Mouse (Mus musculus): ENCODE results near the gene Lrrc14b. TPM values are rescaled to one million over a fixed set of nuclear protein-coding genes. Genes with fewer than 3 reads are reported as not detected.

Gene Lrrc14b
- total and polyA plus RNA-seq, 3 experiments = 0.17 TPM; not detected in 2

- no peak for DNase-seq (ENCODE audit: extremely low read depth)
- TF ChIP-seq ZMIZ1 (IDR thresholded peaks at IDR 0.05; ENCODE audit: low read depth, low read length) = no peak
- no peak for TF ChIP-seq MEF2A (IDR thresholded peaks at IDR 0.05; ENCODE audit: borderline replicate concordance, low read depth, low read length)
- no peak for TF ChIP-seq POLR2A (IDR thresholded peaks at IDR 0.05; ENCODE audit: low read depth, low read length)
- no peak for TF ChIP-seq E2F4 (IDR thresholded peaks at IDR 0.05; ENCODE audit: insufficient replicate concordance, low read depth, low read length)
- no peak for TF ChIP-seq MAFK (IDR thresholded peaks at IDR 0.05; ENCODE audit: insufficient replicate concordance, low read length)
- no peak for TF ChIP-seq MYC (IDR thresholded peaks at IDR 0.05; ENCODE audit: low read depth, low read length)
- TF ChIP-seq KAT2A (IDR thresholded peaks at IDR 0.05; ENCODE audit: insufficient replicate concordance, low read length) = no peak
- in situ Hi-C loops (cut with MboI; ENCODE audit: low pct_ligation_motif_present, low pct_unique_long_range_greater_than_20kb, low sequenced_read_pairs) (no loop called here), dilution Hi-C loops (cut with MboI; ENCODE audit: extremely low pct_ligation_motif_present, extremely low pct_unique_long_range_greater_than_20kb, low sequenced_read_pairs) (no loop called here)
- no peaks in the 10 kb centered on the region for H3K27me3 ChIP-seq (replicated peaks)
- H3K27ac ChIP-seq (ENCODE audit: insufficient read depth, low read depth) = no peak overlapping the region
- H3K9ac ChIP-seq (ENCODE audit: insufficient read depth, low read depth) = no peak overlapping the region
- H3K36me3 ChIP-seq (replicated peaks in 1 of 2; ENCODE audit: control insufficient read depth in 1 of 2, insufficient read depth in 1 of 2, low read length in 1 of 2) = peaks cover 0 to 17% of the 10 kb centered on the region in 2 experiments
- H3K4me2 ChIP-seq (ENCODE audit: insufficient read depth, low read depth, poor library complexity, severe bottlenecking) = no peak overlapping the region
- no peaks in the 10 kb centered on the region for H3K9me3 ChIP-seq (replicated peaks; ENCODE audit: low read length)
- no peak overlapping the region for H3K4me3 ChIP-seq (replicated peaks in 1 of 3; ENCODE audit: low read depth in 2 of 3, low read length in 2 of 3, poor library complexity in 1 of 3)
- H3K79me2 ChIP-seq (replicated peaks; ENCODE audit: control insufficient read depth, extremely low read depth, insufficient read depth, poor library complexity, severe bottlenecking) = no peaks in the 10 kb centered on the region
- no peaks in the 10 kb centered on the region for H3K4me1 ChIP-seq (ENCODE audit: control insufficient read depth in 1 of 2, insufficient read depth in 2 of 2)
These were observed 17.9 kb upstream of the Lrrc14b start for GRCm38 (mm10) chr13:74381533-74382276.

- DNase-seq (ENCODE audit: extremely low read depth) = no peak
- H3K9me3 ChIP-seq (replicated peaks; ENCODE audit: low read length) = no peaks in the 10 kb centered on the region
- H3K79me2 ChIP-seq (replicated peaks; ENCODE audit: control insufficient read depth, extremely low read depth, insufficient read depth, poor library complexity, severe bottlenecking) = no peaks in the 10 kb centered on the region; the same call in 1 of the 2 replicates
- dilution Hi-C loops (cut with MboI; ENCODE audit: extremely low pct_ligation_motif_present, extremely low pct_unique_long_range_greater_than_20kb, low sequenced_read_pairs) (no loop called here), in situ Hi-C loops (cut with MboI; ENCODE audit: low pct_ligation_motif_present, low pct_unique_long_range_greater_than_20kb, low sequenced_read_pairs) (no loop called here)
- H3K4me3 ChIP-seq (replicated peaks in 1 of 3; ENCODE audit: low read depth in 2 of 3, low read length in 2 of 3, poor library complexity in 1 of 3) = no peak overlapping the region
- no peaks in the 10 kb centered on the region for H3K27me3 ChIP-seq (replicated peaks)
- peaks cover 0 to 11% of the 10 kb centered on the region in 2 experiments; a peak in 2 of 4 replicates for H3K4me1 ChIP-seq (ENCODE audit: control insufficient read depth in 1 of 2, insufficient read depth in 2 of 2)
- peaks cover 19 to 51% of the 10 kb centered on the region in 2 experiments for H3K36me3 ChIP-seq (replicated peaks in 1 of 2; ENCODE audit: control insufficient read depth in 1 of 2, insufficient read depth in 1 of 2, low read length in 1 of 2)
- H3K27ac ChIP-seq (ENCODE audit: insufficient read depth, low read depth) = no peak overlapping the region
- H3K9ac ChIP-seq (ENCODE audit: insufficient read depth, low read depth) = no peak overlapping the region
- H3K4me2 ChIP-seq (ENCODE audit: insufficient read depth, low read depth, poor library complexity, severe bottlenecking) = no peak overlapping the region
- no peak for TF ChIP-seq TCF12 (IDR thresholded peaks at IDR 0.05; ENCODE audit: low read depth, low read length)
- TF ChIP-seq USF2 (conservative IDR thresholded peaks at IDR 0.05; ENCODE audit: low read depth, low read length) = no peak
- TF ChIP-seq JUND (conservative IDR thresholded peaks at IDR 0.05; ENCODE audit: low read depth, low read length) = no peak
- no peak for TF ChIP-seq BHLHE40 (IDR thresholded peaks at IDR 0.05; ENCODE audit: low read depth, low read length)
- no peak for TF ChIP-seq POLR2AphosphoS2 (IDR thresholded peaks at IDR 0.05; ENCODE audit: low read depth, low read length)
- TF ChIP-seq HCFC1 (IDR thresholded peaks at IDR 0.05; ENCODE audit: low read depth, low read length) = no peak
- no peak for TF ChIP-seq CHD2 (IDR thresholded peaks at IDR 0.05; ENCODE audit: low read length)
- TF ChIP-seq EP300 (IDR thresholded peaks at IDR 0.05; ENCODE audit: low read length) = no peak
- TF ChIP-seq NRF1 (IDR thresholded peaks at IDR 0.05; ENCODE audit: low read depth, low read length) = no peak
- TF ChIP-seq CHD1 (IDR thresholded peaks at IDR 0.05; ENCODE audit: low read depth, low read length) = no peak
- no peak for TF ChIP-seq SIN3A (IDR thresholded peaks at IDR 0.05; ENCODE audit: low read length)
- TF ChIP-seq PAX5 (IDR thresholded peaks at IDR 0.05; ENCODE audit: low read length) = no peak
- no peak for TF ChIP-seq IRF4 (IDR thresholded peaks at IDR 0.05; ENCODE audit: low read depth, low read length)
- no peak for TF ChIP-seq MAX (IDR thresholded peaks at IDR 0.05; ENCODE audit: low read length)
- TF ChIP-seq KAT2A (IDR thresholded peaks at IDR 0.05; ENCODE audit: insufficient replicate concordance, low read length) = no peak
- no peak for TF ChIP-seq MAZ (IDR thresholded peaks at IDR 0.05; ENCODE audit: low read depth, low read length)
- no peak for TF ChIP-seq NELFE (IDR thresholded peaks at IDR 0.05; ENCODE audit: low read depth, low read length)
- no peak for TF ChIP-seq GABPA (IDR thresholded peaks at IDR 0.05; ENCODE audit: insufficient replicate concordance, low read depth, low read length)
- TF ChIP-seq ZKSCAN1 (IDR thresholded peaks at IDR 0.05; ENCODE audit: borderline replicate concordance, low read depth, low read length) = no peak
These were observed 488 bp downstream of the Lrrc14b start for GRCm38 (mm10) chr13:74363176-74363858.

Data from CH12.LX (cell line).